Mouse (Mus musculus) neural tube, embryonic 11.5 days (tissue): ENCODE results near the gene Tfap2d. TPM values are rescaled to one million over a fixed set of nuclear protein-coding genes. Genes with fewer than 3 reads are reported as not detected.

ENCODE experiments used
- ATAC-seq: fragments of 200-750 bp; cut with Nextera tagmentation; 2 replicates; pipeline ENCODE4 v1.8.0; 2017; ENCODE audit warnings: moderate number of reproducible peaks, mild to moderate bottlenecking, moderate TSS enrichment, moderate library complexity; ENCODE audit not compliant: insufficient read depth, low FRiP score, low TSS enrichment
- DNase-seq: peaks from one replicate; pipeline ENCODE4 v3.0.0-alpha.2; 2015; ENCODE audit warnings: low spot score
- H3K27ac ChIP-seq: fragments of 300-500 bp; sonication (generic); 2 replicates; pipeline ENCODE4 v1.5.1; 2014; ENCODE audit warnings: low read depth, mild to moderate bottlenecking, low read length
- H3K27me3 ChIP-seq: fragments of 300-500 bp; sonication (generic); 2 replicates; pipeline ENCODE4 v1.6.1; 2014; ENCODE audit warnings: mild to moderate bottlenecking, low read length, mixed read lengths; ENCODE audit not compliant: control insufficient read depth, insufficient read depth
- H3K36me3 ChIP-seq: fragments of 300-500 bp; sonication (generic); 2 replicates; pipeline ENCODE4 v1.6.1; 2014; ENCODE audit warnings: mild to moderate bottlenecking, low read length, moderate library complexity, mixed read lengths; ENCODE audit not compliant: control insufficient read depth, insufficient read depth
- H3K4me1 ChIP-seq: fragments of 300-500 bp; sonication (generic); 2 replicates; pipeline ENCODE4 v1.6.1; 2014; ENCODE audit warnings: low read length, mixed read lengths; ENCODE audit not compliant: control insufficient read depth, insufficient read depth
- H3K4me2 ChIP-seq: fragments of 300-500 bp; sonication (generic); 2 replicates; pipeline ENCODE4 v1.6.1; 2014; ENCODE audit warnings: low read depth, mild to moderate bottlenecking, moderate library complexity
- H3K4me3 ChIP-seq: fragments of 300-500 bp; sonication (generic); 2 replicates; pipeline ENCODE4 v1.5.1; 2014; ENCODE audit warnings: low read depth, low read length
- H3K9ac ChIP-seq: fragments of 300-500 bp; sonication (generic); 2 replicates; pipeline ENCODE4 v1.6.1; 2014; ENCODE audit warnings: mild to moderate bottlenecking, low read length
- H3K9me3 ChIP-seq: fragments of 300-500 bp; sonication (generic); 2 replicates; pipeline ENCODE4 v1.6.1; 2016; ENCODE audit warnings: low read length; ENCODE audit not compliant: control insufficient read depth
- WGBS: fragments of 180-500 bp; shearing (Covaris S2); extraction: QIAGEN DNeasy Blood & Tissue Kit; methylation state at CpG from one replicate; pipeline ENCODE4 v1.1.7; 2014; 5-methylcytosine and 5-hydroxymethylcytosine counted together
- polyA plus RNA-seq: library from polyadenylated mRNA; unstranded; fragments of >200 nt; fragmentation: Nextera tagmentation; extraction: Ambion mirVana; gene quantifications from 2 replicates; pipeline ENCODE4 v1.2.1, GENCODE M21; 2014

The Tfap2d gene
- polyA plus RNA-seq, 1 experiment from 2014 or later, result not detected

GRCm38 (mm10) chr1:19213171-19213570 is 110.3 kb downstream of the Tfap2d start:
- ATAC-seq (no peak), DNase-seq (no peak)
- Histone ChIP-seq H3K9ac (peak overlapping the region; percentile 28), H3K27me3 (peaks cover 91% of the 10 kb centered on the region), H3K4me2 (peak overlapping the region; percentile 34), H3K4me1 (no peaks in the 10 kb centered on the region), H3K4me3 (peak overlapping the region; percentile 42), H3K27ac (no peak overlapping the region), H3K9me3 (no peaks in the 10 kb centered on the region), H3K36me3 (no peaks in the 10 kb centered on the region)
- 2% methylated on average over 4 of the region's 4 CpGs for WGBS

- DNase-seq, result no peak
- peak overlapping the region; percentile 11 for H3K9ac ChIP-seq
- no peaks in the 10 kb centered on the region for H3K4me1 ChIP-seq
- WGBS, result under 1% methylated on average over 36 of the region's 36 CpGs
- H3K9me3 ChIP-seq, result no peaks in the 10 kb centered on the region
- no peak overlapping the region for H3K27ac ChIP-seq
- H3K27me3 ChIP-seq, result peaks cover 92% of the 10 kb centered on the region
- ATAC-seq, result no peak
- H3K4me2 ChIP-seq, result peak overlapping the region; percentile 45
- peak overlapping the region; percentile 34 for H3K4me3 ChIP-seq
- H3K36me3 ChIP-seq, result no peaks in the 10 kb centered on the region
These were observed 111.1 kb downstream of the Tfap2d start for GRCm38 (mm10) chr1:19213851-19214395.

Other genes starting within 250 kb of the Tfap2d start
- 43.5 and 48.6 TPM in 2 replicates for gene Tfap2b, start 105.9 kb downstream of the Tfap2d start, polyA plus RNA-seq